8 mouse cellular contexts compared by ENCODE assay signal in genomic region chr2:4401597-4402581, GRCm38 (mm10).
DNase-seq lines count a peak whose midpoint lies in the region; ATAC-seq lines count a peak whose summit lies in the region.

No protein-coding gene starts in this region.

- peak; percentile 37 for DNase-seq in layer of hippocampus, adult 11-12 months (ENCODE audit: low spot score)
- DNase-seq in layer of hippocampus, postnatal 25 days (ENCODE audit: extremely low spot score in 1 of 2, low spot score in 1 of 2) = no peak
- DNase-seq in cerebellum, postnatal 10 days = peak; percentile 81 to 87
- DNase-seq in frontal cortex, postnatal 25 days (ENCODE audit: low spot score in 2 of 2) = peak; percentile 28 to 46
- DNase-seq in right cerebral cortex, adult 2 months (ENCODE audit: low spot score in 2 of 2) = peak; percentile 59 to 61

- peak overlapping the region; percentile 81 for H3K9ac ChIP-seq in intestine, embryonic 16.5 days (ENCODE audit: low read depth, low read length)
- H3K9ac ChIP-seq in liver, embryonic 16.5 days (ENCODE audit: low read depth, low read length) = no peak overlapping the region

- no peaks in the 10 kb centered on the region for H3K36me3 ChIP-seq in intestine, embryonic 16.5 days (ENCODE audit: control insufficient read depth, insufficient read depth, low read length)
- no peaks in the 10 kb centered on the region for H3K36me3 ChIP-seq in liver, embryonic 16.5 days (ENCODE audit: control insufficient read depth, insufficient read depth)

- peak; percentile 39 for ATAC-seq in intestine, embryonic 16.5 days
- no peak for ATAC-seq in liver, embryonic 16.5 days (ENCODE audit: low read depth)
- ATAC-seq in CD4-positive, CD25-positive, alpha-beta regulatory T cell, adult 4 months = no peak

- H3K27ac ChIP-seq in intestine, embryonic 16.5 days (ENCODE audit: low read length) = peak overlapping the region; percentile 81
- no peak overlapping the region for H3K27ac ChIP-seq in liver, embryonic 16.5 days (ENCODE audit: low read length)

- peak overlapping the region; percentile 95 for H3K4me2 ChIP-seq in intestine, embryonic 16.5 days (ENCODE audit: low read depth, low read length)
- peak overlapping the region; percentile 57 for H3K4me2 ChIP-seq in liver, embryonic 16.5 days (ENCODE audit: low read depth, low read length)

- H3K4me3 ChIP-seq in intestine, embryonic 16.5 days (ENCODE audit: low read length) = peak overlapping the region; percentile 68
- H3K4me3 ChIP-seq in liver, embryonic 16.5 days (ENCODE audit: low read depth, low read length) = peak overlapping the region; percentile 53

- 3% methylated on average over 28 of the region's 28 CpGs for WGBS in intestine, embryonic 16.5 days
- 2% methylated on average over 28 of the region's 28 CpGs for WGBS in liver, embryonic 16.5 days (ENCODE audit: insufficient replicate concordance)

- no peaks in the 10 kb centered on the region; the same call in 1 of the 2 replicates for H3K9me3 ChIP-seq in intestine, embryonic 16.5 days (ENCODE audit: control insufficient read depth, low read length)
- H3K9me3 ChIP-seq in liver, embryonic 16.5 days (replicated peaks; ENCODE audit: control insufficient read depth, low read length) = no peaks in the 10 kb centered on the region

- no peaks in the 10 kb centered on the region for H3K4me1 ChIP-seq in intestine, embryonic 16.5 days (ENCODE audit: control insufficient read depth, insufficient read depth, low read length)
- no peaks in the 10 kb centered on the region for H3K4me1 ChIP-seq in liver, embryonic 16.5 days (ENCODE audit: control insufficient read depth, low read depth, low read length)

- H3K27me3 ChIP-seq in intestine, embryonic 16.5 days (replicated peaks; ENCODE audit: control insufficient read depth, insufficient read depth, low read length) = no peaks in the 10 kb centered on the region
- H3K27me3 ChIP-seq in liver, embryonic 16.5 days (ENCODE audit: control insufficient read depth, insufficient read depth, low read depth, low read length) = peaks cover 35% of the 10 kb centered on the region

Comparison
In these comparisons a context has a peak if more than half of its experiments do, and no peak if none do; other contexts are left out.
1. DNase-seq: peak in layer of hippocampus, adult 11-12 months (single experiment), cerebellum, postnatal 10 days (2 of 2), frontal cortex, postnatal 25 days (2 of 2) and right cerebral cortex, adult 2 months (2 of 2); none in layer of hippocampus, postnatal 25 days (0 of 2).